Mouse (Mus musculus) hematopoietic stem cell, adult 5-6 weeks (primary cell): ENCODE measurements at regions not wholly inside any gene's neighbourhood (a gene's known extent, or its start where the extent isn't known, plus 50 kb on each side); places are given as distances from the start of the nearest gene placed in this dataset.

ENCODE experiments used
- ATAC-seq, 2 experiments: fragments of 125-278 bp in 1 of 2; replicated peaks in 1 of 2; 2 replicates each; pipeline ENCODE4 v1.8.0; 2016 to 2017; ENCODE audit warnings: inconsistent platforms in 2 of 2, mild to moderate bottlenecking in 2 of 2, moderate number of reproducible peaks in 2 of 2, low read depth in 1 of 2, moderate TSS enrichment in 1 of 2; ENCODE audit not compliant: low FRiP score in 2 of 2, poor library complexity in 2 of 2, severe bottlenecking in 2 of 2, insufficient read depth in 1 of 2, low TSS enrichment in 1 of 2

- ATAC-seq, result no peak
Observed at GRCm38 (mm10) chr4:12395344-12395743, 223.5 kb upstream of the Fam92a start.

GRCm38 (mm10) chr4:12376797-12377570, 205.2 kb upstream of the Fam92a start:
- no peak for ATAC-seq

- ATAC-seq, result no peak
Observed at GRCm38 (mm10) chr4:12369551-12369950, 197.7 kb upstream of the Fam92a start.

GRCm38 (mm10) chr4:12356992-12357634, 185.3 kb upstream of the Fam92a start:
- no peak for ATAC-seq

- ATAC-seq, result no peak
Observed at GRCm38 (mm10) chr4:12353337-12353856, 181.6 kb upstream of the Fam92a start.

GRCm38 (mm10) chr4:12339236-12339635, 167.4 kb upstream of the Fam92a start:
- no peak for ATAC-seq

GRCm38 (mm10) chr4:12334832-12335587, 163.2 kb upstream of the Fam92a start:
- ATAC-seq, result no peak

- ATAC-seq, result no peak
Observed at GRCm38 (mm10) chr4:12334429-12334828, 162.6 kb upstream of the Fam92a start.

- no peak for ATAC-seq
Observed at GRCm38 (mm10) chr4:12316024-12316423, 144.2 kb upstream of the Fam92a start.

- no peak for ATAC-seq
Observed at GRCm38 (mm10) chr4:12308332-12308731, 136.5 kb upstream of the Fam92a start.

GRCm38 (mm10) chr4:12306618-12307565, 135.1 kb upstream of the Fam92a start:
- ATAC-seq, result no peak

- no peak for ATAC-seq
Observed at GRCm38 (mm10) chr4:12287079-12287686, 115.4 kb upstream of the Fam92a start.

- no peak for ATAC-seq
Observed at GRCm38 (mm10) chr4:12286391-12286790, 114.6 kb upstream of the Fam92a start.

- no peak for ATAC-seq
Observed at GRCm38 (mm10) chr4:12285983-12286382, 114.2 kb upstream of the Fam92a start.

GRCm38 (mm10) chr4:12277949-12278348, 106.1 kb upstream of the Fam92a start:
- no peak for ATAC-seq

- ATAC-seq, result no peak
Observed at GRCm38 (mm10) chr4:12273369-12273768, 101.6 kb upstream of the Fam92a start.

- no peak for ATAC-seq
Observed at GRCm38 (mm10) chr4:12272914-12273313, 101.1 kb upstream of the Fam92a start.
